Mouse (Mus musculus) limb, embryonic 10.5 days (tissue): Measurements from ENCODE around the gene Samt2. TPM values are rescaled to one million over a fixed set of nuclear protein-coding genes. Genes with fewer than 3 reads are reported as not detected.
"Not testable (repeated sequence)": the region's sequence is repeated elsewhere in the genome, so short reads cannot be mapped to it uniquely, and the experiment has no call there.

Experiments used
- DNase-seq: peaks from one replicate; pipeline ENCODE4 v3.0.0-alpha.2; 2017; ENCODE audit warnings: low spot score
- H3K27ac ChIP-seq: fragments of 300-500 bp; sonication (generic); 2 replicates; pipeline ENCODE4 v1.5.1; 2016; ENCODE audit warnings: mild to moderate bottlenecking
- H3K27me3 ChIP-seq: fragments of 300-500 bp; sonication (generic); 2 replicates; pipeline ENCODE4 v1.6.1; 2016; ENCODE audit warnings: low read depth, mild to moderate bottlenecking; ENCODE audit not compliant: poor library complexity, severe bottlenecking
- H3K36me3 ChIP-seq: fragments of 300-500 bp; sonication (generic); 2 replicates; pipeline ENCODE4 v1.6.1; 2016; ENCODE audit warnings: mild to moderate bottlenecking, moderate library complexity
- H3K4me1 ChIP-seq: fragments of 300-500 bp; sonication (generic); 2 replicates; pipeline ENCODE4 v1.6.1; 2016
- H3K4me3 ChIP-seq: fragments of 300-500 bp; sonication (generic); 2 replicates; pipeline ENCODE4 v1.5.1; 2016; ENCODE audit warnings: mild to moderate bottlenecking, moderate library complexity
- H3K9me3 ChIP-seq: fragments of 300-500 bp; sonication (generic); replicated peaks from 2 replicates; pipeline ENCODE4 v1.6.1; 2016; ENCODE audit warnings: mild to moderate bottlenecking
- WGBS: fragments of 180-500 bp; shearing (Covaris S2); methylation state at CpG from one replicate; pipeline ENCODE4 v1.1.7; 2016; 5-methylcytosine and 5-hydroxymethylcytosine counted together
- polyA plus RNA-seq: library from polyadenylated mRNA; unstranded; fragments of >200 nt; fragmentation: Nextera tagmentation; extraction: Ambion mirVana; gene quantifications from 2 replicates; pipeline ENCODE4 v1.2.1, GENCODE M21; 2016

Gene Samt2
- polyA plus RNA-seq: not detected in 2 replicates

DNA sequence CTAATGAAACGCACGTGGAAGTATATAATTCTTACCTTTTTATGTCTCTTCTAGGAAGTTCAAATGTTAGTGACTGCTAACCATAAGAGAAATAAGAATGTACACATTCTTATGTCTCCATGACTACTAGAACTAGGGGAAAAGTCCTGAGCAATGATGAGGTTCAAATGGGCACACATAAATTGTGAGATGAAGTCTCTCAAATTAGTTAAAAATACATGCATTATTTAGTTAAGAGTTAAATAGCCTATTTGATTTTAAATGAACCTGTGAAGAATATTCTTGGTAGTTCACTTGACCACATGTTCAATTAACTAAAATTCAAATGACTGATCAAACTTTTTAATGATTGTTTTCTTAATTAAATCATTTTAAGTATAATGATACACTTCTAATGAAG, at the start of gene Samt2:
Gene Samt2, minus strand, starts transcription at position 101 of the 400 bp plus-strand sequence.
- not testable (repeated sequence) for H3K36me3 ChIP-seq, H3K4me1 ChIP-seq, DNase-seq, H3K27me3 ChIP-seq, H3K4me3 ChIP-seq, H3K9me3 ChIP-seq, H3K27ac ChIP-seq
- 98% methylated on average over 2 of the region's 2 CpGs for WGBS

Other genes starting within 250 kb of the Samt2 start
- not detected in 2 replicates for gene 4930524N10Rik, start 236.0 kb downstream of the Samt2 start, polyA plus RNA-seq
- gene Samt4, start 97.4 kb downstream of the Samt2 start, polyA plus RNA-seq: not detected in 2 replicates